ENCODE assay signal across 19 mouse cellular contexts in genomic region chr6:20761300-20761699, GRCm38 (mm10).
DNase-seq lines count a peak whose midpoint lies in the region; ATAC-seq lines count a peak whose summit lies in the region.
"Had no signal": no experiment of that assay in that cellular context is flagged by ENCODE, and none has a peak within 500 bp of the region (broad histone marks: within the 10 kb centered on the region; RNA-seq: fewer than 3 reads in every experiment).

No protein-coding gene starts in this region.

- peak; percentile 89 for ATAC-seq in common myeloid progenitor, adult 5-6 weeks (replicated peaks; ENCODE audit: low read depth, poor library complexity, severe bottlenecking)
- ATAC-seq in hematopoietic stem cell, adult 5-6 weeks (replicated peaks in 1 of 2; ENCODE audit: insufficient read depth in 1 of 2, low FRiP score in 2 of 2, low TSS enrichment in 1 of 2, low read depth in 1 of 2, poor library complexity in 2 of 2, severe bottlenecking in 2 of 2), result peak; percentile 78 to 85; a peak in 3 of 4 replicates
- ATAC-seq in megakaryocyte progenitor cell, adult 5-6 weeks (replicated peaks; ENCODE audit: poor library complexity), result peak; percentile 99
- ATAC-seq: activated CD4-positive, CD25-positive, alpha-beta regulatory T cell, adult 4 months; CD4-positive, CD25-positive, alpha-beta regulatory T cell, adult 4 months; forebrain, embryonic 14.5 days; forebrain, embryonic 16.5 days; Patski had no signal

- no peak for DNase-seq in adrenal gland, adult 18-20 months (ENCODE audit: low spot score in 2 of 2)
- no peak for DNase-seq in adrenal gland, postnatal 10 days
- DNase-seq: adrenal gland, adult 2 months; adrenal gland, postnatal 14 days; adrenal gland, postnatal 36 days; B cell, adult 2 months; cerebellum, adult 11-12 months; cerebellum, adult 2 months; cerebellum, adult 9-10 months; cerebellum, postnatal 14 days; cerebellum, postnatal 36 days had no signal
